Mouse (Mus musculus) hematopoietic stem cell, adult 5-6 weeks (primary cell): ENCODE data around the gene Mettl26. TPM values are rescaled to one million over a fixed set of nuclear protein-coding genes. Genes with fewer than 3 reads are reported as not detected.

ENCODE experiments used
- ATAC-seq, 2 experiments: fragments of 125-278 bp in 1 of 2; replicated peaks in 1 of 2; 2 replicates each; pipeline ENCODE4 v1.8.0; 2016 to 2017; ENCODE audit warnings: inconsistent platforms in 2 of 2, mild to moderate bottlenecking in 2 of 2, moderate number of reproducible peaks in 2 of 2, low read depth in 1 of 2, moderate TSS enrichment in 1 of 2; ENCODE audit not compliant: low FRiP score in 2 of 2, poor library complexity in 2 of 2, severe bottlenecking in 2 of 2, insufficient read depth in 1 of 2, low TSS enrichment in 1 of 2
- total RNA-seq: library from RNA; stranded (forward); fragments of 172-1452, 232-1000 nt; gene quantifications from 2 replicates; pipeline ENCODE4 v1.2.3, GENCODE M21; 2017

The Mettl26 gene
- 20.1 and 35.2 TPM in 2 replicates for total RNA-seq

DNA sequence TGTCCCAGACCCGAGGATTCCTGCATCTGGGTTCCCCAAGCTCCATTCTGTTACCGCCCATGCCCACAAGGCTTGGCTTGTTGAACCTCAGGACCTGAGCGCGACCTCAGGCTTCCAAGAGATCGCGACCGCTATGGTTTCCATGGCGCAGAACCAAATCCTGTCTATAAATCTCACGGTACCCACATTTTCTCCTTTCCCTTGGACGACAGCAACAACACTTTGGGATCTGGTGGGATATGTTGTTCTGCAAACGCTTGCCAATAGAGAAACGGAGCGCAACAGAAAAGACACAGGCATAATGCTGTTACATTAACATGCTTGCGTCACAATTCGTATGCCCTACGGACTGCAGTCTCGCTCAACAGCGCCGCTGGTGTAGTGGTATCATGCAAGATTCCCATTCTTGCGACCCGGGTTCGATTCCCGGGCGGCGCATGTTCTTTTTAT is at the start of gene Mettl26:
TSS of gene Mettl26 (plus strand) at position 354 of the 450 bp plus-strand sequence.
- peak; percentile 67 to 72 for ATAC-seq

DNA sequence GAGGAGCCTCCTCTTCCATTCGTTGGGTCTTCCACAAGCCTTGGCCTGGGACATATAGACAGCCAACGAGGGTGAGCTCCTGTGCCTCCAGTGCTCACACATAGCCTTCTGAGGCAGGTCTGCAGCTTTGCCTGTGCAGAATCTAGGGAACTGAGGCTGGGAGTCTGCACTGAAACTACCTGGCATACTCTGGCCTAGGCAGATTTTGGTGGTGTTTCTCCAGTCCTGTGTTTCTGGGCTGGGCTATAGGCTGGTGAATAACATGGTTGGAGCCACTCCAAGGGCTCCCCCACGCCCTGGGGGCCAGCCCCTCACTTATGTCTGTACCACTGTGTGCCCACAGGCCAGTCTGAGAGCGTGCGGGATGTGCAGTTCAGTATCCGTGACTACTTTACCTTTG is 49.6 kb upstream of the Mettl26 start:
- no peak for ATAC-seq

DNA sequence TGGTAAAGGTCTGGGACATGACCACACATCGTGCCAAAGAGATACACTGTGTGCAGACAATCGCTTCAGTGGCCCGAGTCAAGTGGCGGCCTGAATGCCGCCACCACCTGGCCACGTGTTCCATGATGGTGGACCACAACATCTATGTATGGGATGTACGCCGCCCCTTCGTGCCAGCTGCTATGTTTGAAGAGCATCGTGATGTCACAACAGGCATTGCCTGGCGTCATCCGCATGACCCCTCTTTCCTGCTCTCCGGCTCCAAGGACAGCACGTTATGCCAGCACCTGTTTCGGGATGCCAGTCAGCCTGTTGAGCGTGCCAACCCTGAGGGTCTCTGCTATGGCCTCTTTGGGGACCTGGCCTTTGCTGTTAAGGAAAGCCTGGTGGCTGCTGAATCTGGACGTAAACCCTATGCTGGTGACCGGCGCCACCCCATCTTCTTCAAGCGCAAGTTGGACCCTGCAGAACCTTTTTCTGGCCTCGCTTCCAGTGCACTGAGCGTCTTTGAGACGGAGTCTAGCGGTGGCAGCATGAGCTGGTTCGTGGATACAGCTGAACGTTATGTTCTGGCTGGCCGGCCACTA is 48.8 kb upstream of the Mettl26 start:
- no peak for ATAC-seq

DNA sequence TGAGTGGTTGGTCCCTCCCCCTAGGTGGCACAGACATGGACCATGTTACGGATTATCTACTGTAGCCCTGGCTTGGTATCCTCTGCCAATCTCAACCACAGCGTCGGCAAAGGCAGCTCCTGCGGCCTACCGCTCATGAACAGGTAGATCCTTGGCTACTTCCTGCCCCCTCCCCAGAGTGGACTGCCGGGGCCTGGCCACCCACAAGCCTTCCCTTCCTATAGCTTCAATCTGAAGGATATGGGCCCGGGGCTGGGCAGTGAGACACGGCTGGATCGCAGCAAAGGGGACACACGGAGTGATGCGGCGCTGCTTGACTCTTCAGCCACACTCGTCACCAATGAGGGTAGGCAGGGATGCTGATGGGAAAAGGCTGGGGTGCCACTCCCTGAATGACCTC is 47.9 kb upstream of the Mettl26 start:
- no peak for ATAC-seq

DNA sequence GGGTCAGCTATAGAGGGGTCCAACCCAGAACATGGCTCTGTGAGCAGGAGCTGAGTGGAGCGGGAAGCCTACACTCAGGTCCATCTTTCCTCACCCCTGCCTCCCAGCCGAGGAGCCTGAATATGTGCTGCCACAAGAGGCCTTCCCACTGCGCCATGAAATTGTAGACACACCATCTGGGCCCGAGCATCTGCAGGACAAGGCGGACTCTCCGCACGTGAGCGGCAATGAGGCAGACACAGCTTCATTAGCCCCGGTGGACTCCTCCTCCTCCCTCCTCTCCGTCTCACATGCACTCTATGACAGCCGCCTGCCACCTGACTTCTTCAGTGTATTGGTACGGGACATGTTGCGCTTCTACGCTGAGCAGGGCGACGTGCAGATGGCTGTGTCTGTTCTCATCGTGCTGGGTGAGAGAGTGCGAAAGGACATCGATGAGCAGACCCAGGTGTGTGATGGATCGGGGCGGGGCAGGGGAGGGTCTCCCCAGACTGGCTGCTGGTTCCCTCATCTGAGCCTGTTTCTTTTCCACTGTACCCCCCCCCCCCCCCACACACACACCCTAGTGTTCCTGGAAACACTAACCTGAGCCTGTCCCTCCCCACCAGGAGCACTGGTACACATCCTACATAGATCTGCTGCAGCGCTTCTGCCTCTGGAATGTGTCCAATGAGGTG is 47.2 kb upstream of the Mettl26 start:
- no peak for ATAC-seq

DNA sequence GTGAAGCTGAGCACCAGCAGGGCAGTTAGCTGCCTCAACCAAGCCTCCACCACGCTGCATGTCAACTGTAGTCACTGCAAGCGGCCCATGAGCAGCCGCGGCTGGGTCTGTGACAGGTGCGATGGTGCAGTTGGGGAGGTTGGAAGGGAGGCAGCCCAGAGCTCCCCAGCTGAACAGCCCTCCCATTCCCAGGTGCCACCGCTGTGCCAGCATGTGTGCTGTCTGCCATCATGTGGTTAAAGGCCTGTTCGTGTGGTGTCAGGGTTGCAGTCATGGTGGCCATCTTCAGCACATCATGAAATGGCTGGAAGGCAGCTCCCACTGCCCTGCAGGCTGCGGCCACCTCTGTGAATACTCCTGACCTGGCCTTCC is 46.7 kb upstream of the Mettl26 start:
- ATAC-seq = no peak

DNA sequence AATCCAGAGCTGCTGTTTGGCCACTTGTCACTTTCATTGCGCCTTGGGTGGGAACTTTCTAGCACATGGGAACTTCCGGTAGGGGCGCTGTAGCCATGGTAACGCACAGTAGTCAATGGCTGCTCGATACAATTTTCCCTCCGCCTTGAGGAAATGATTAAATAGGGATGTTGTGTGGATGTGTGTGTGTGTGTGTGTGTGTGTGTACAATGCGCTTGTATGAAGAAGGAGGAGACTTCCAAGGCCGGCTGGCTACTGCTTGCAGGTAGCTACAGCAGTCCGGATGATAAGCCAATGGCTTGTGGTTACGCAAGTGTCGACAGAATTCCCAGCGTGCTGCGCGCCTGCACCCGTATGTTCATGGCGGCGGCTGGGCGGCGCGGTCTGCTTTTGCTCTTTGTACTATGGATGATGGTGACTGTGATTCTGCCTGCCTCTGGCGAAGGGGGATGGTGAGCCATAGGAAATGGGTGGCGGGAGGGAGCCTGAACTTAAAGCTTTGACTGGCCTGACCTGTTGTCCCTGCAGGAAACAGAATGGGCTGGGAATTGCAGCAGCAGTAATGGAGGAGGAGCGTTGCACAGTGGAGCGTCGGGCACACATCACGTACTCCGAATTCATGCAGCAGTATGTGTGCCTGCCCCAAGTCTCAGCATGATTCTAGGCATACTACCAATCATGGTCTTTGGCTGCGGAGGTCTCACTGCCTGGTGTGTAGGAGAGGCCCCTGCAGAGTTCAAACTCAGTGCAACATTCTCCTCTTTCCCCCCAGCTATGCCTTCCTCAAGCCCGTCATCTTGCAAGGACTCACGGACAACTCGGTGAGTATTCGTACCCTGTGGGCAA is 45.9 kb upstream of the Mettl26 start, which contains the start of gene Jmjd8:
TSS of gene Jmjd8 (plus strand) at position 156 of the 846 bp plus-strand sequence.
- peak in 1 of 2 experiments; percentile 37; a peak in 3 of 4 replicates for ATAC-seq

DNA sequence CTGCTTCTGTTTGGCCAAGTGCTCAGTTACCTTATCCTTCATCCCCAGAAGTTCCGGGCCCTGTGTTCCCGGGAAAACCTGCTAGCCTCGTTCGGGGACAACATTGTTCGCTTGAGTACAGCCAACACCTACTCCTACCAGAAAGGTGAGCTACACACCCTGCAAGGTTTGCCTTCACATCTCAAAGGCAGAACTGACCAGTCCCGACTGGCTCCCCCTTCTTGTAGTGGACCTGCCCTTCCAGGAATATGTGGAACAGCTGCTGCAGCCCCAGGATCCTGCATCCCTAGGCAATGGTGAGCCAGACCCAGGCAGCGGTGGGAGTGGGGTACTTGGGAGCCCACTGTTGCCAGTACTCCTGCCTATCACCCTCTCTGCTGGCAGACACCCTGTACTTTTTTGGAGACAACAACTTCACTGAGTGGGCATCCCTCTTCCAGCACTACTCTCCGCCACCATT is 45.3 kb upstream of the Mettl26 start:
- ATAC-seq = no peak

DNA sequence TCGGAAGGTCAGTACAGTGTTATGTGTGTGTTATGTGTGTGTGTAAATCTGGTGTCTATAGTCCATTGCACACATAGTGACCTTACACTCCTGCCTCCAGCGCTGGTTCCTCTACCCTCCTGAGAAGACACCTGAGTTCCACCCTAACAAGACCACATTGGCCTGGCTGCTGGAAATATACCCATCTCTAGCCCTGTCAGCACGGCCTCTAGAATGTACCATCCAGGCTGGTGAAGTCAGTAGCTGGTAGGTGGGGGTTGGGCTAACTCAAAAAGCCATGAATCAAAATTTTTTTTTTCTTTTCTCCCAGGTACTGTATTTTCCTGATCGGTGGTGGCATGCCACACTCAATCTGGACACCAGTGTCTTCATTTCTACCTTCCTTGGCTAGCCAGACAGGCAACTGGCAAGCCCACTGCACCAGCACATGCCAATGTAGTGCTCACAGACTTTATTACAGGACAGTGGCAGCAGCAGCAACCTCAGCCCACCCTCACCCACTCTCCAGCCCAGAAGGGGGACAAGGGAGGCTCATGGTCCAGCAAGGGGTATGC is 44.6 kb upstream of the Mettl26 start:
- ATAC-seq = no peak

DNA sequence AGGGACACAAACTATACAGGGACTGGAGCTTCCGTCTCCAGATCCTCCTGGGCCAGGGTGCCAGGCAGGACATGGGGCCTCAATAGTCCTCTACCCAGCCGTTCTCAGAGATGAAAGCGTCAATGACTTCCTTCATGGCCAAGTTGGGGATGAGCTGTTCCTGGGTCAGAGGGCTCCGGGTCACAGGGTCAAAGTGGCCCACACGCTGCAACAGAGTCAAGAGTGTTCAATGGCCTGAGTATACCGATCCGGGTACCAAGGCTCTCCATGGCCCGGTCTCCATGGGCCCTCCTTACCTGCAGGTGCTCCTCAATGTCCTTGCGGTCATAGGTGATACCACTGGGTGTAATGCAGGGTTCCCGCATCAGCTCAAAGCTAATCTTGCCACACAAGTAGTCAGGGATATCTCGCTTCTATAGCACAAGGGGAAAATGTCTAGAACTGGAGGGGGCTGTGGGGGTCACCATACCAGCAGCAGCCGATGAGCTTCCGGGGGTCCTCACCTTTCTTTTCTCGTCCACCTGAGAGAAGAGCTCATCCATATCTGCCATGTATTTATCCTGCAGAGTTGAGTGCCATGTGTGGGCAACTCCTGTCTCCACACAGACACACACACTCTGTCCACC is 44.0 kb upstream of the Mettl26 start:
- ATAC-seq = no peak

DNA sequence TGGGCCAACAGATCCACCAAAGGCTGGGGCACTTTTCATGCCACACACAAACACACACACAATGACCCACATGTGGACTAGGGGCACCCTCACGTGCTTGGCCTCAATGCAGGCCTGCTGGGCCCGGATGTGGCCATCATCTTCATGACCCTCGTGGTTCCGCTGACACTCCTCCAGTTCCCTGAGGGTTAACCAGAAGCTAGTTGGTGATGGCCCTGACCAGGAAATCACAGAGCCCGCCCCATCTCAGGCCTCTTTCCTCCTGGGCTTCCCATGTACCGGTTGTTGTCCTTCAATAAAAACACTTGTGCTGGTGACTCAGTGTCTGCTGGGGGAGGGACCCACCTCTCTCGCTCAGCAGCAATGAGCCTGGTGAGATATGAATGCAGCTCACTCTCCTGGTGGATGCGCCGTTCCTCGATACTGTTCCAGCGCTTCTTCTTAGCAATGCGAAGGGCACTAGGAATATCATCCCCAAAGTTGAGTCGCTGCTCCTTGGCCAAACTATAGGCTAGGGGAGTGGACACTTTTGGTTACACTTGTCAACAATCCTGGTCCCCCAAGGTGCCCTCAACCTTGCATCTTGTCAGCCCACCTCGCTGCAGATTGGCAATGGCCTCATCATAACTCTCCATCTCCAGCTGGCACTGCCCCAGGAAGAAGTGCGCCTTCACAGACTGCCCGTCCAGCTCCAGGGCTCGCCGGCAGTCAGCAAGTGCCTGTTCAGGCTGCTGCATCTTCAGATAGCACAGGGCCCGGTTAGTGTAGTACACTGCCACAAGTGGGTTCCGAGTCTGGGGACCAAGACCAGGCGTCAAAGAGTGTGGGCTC is 43.2 kb upstream of the Mettl26 start:
- no peak for ATAC-seq

DNA sequence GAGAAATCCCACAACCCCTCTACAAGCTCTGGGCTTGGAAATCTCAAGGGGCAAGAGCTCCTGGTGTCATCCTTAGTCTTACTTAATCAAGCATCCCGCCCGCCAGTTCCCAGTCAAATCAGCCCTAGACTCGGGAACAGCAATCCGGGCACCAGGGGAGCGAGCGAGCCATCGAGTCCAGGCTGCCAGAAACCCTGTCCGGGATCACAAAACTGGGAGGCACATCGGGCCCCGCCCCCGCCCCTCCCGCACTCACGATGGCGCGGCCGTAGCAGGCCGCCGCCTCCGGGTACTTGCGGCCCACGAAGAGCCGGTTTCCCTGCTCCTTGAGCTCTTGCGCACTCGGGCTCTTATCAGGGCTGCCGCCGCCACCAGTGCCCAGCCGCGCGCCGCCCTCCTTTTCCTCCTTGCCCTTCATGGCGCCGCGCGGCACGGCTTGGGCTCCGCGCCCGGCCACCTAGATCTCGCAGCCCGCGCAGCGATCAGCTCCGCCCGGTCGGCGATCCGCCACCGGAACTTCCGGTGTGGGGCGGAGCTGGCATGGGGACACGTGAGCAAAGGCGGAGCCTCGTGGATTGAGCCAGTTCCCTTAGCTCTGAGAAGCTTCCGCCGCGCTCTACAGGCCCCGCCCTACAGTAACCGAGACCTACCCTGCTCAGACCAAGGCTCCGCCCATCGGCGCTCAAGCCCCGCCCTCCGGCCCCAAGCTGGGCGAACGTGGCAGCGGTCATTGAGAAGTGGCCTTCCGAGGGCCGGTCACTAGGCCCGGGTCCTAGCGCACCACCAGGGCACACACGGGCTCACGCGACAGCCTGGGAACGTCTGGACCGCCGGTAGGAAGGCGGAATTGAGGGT is 42.2 kb upstream of the Mettl26 start:
- ATAC-seq = peak; percentile 81 to 86

DNA sequence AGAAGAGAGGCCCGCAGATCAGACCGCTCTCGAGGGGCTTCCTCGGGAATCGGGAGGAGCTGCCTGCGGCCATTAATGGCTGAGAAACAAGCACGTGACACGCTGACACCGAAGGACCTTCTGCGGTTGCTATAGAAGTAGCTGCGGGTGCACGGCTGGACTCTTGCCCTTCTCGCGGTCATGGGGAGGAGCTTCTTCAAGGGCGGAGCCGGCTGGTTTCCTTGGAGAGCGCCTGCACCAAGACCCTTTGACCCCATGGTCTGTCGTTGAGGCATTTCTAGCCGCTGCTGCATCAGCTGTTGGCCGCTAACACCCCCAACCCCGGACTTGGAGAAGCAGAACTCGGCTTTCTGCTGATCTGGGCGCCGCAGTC is 41.6 kb upstream of the Mettl26 start, which contains the start of gene Stub1:
TSS of gene Stub1 (minus strand) at position 114 of the 373 bp plus-strand sequence.
- peak; percentile 14 to 33; a peak in 3 of 4 replicates for ATAC-seq

DNA sequence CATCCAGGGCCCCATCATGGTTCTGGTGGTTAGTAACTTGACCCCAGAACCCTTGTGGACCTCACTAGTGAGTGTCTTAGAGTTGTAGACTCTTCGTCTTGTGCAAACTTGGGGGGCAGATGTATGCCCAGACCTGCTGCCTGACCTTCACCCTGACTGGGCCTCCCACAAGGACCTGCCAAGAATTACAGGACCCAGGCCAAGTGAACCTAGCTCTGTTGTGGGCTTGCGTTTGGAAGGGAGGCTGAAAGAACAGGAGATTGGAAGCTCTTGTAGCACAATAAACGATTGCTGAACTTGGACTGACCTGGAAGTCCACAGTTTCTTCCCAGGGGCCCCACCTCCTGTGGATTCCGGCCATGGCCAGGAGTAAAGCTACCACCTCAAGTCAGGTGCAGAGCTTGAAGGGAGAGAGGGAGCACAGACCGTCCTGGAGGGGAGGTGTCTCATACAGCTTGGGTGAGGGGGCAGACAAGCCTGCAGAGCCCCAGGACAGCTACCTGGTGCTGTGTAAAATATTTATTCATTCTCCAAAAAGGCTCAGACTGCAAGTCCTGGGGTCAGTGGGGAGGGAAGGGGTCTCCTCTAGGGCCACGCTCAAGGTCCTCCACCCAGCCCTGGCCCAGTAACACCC is 40.8 kb upstream of the Mettl26 start:
- ATAC-seq = no peak

DNA sequence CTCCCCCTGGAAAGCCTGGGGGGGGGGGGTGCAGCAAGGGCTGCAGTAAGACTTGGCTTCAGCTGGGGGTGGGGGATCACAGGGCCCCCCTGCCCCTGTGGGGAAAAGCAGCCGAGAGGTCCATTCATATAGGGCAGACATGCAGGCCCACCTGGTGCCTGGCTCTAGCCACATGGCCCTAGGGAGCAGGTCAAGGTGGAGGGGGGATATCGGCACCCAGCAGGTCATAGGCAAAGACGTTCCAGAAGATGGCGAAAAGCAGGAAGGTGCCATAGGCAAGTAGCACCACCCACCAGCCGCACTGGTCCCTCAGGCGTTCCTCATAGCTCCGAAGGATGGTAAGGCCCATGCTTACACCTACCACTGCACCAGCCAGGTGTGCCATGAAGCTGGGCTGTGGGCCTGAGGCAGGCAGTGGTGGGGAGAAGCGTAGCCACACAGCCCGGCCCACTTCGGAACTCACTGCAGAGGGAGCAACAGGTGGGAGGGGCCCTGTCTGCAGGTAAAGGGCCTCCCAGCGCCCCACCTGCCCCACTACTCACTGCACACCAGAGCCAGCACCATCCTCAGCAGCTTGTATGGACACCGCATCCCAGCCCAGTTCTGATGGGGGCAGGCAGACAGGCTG is 40.2 kb upstream of the Mettl26 start:
- no peak for ATAC-seq
